Mouse (Mus musculus): ENCODE data around the gene Cipc. TPM values are rescaled to one million over a fixed set of nuclear protein-coding genes. Genes with fewer than 3 reads are reported as not detected.
A peak's percentile ranks its signal among the peaks of the same experiment; 100 is the strongest.

Gene Cipc
- total RNA-seq, 2 experiments from 2014 or later: 59.9 to 61.9 TPM

- intact Hi-C loops (cut with DNase I): loop anchor here (5.0 kb wide), 1 partner anchor 127 kb away; no protein-coding TSS in a partner anchor
- peak; percentile 72 to 78 for DNase-seq (ENCODE audit: extremely low spot score in 1 of 2, low spot score in 2 of 2)
These were observed 23.0 kb upstream of the Cipc start for GRCm38 (mm10) chr12:86923837-86924236.

GRCm38 (mm10) chr12:86930934-86931729 lies 15.7 kb upstream of the Cipc start:
- intact Hi-C loops (cut with DNase I): no loop called here
- no peak for DNase-seq (ENCODE audit: extremely low spot score in 1 of 2, low spot score in 2 of 2)

GRCm38 (mm10) chr12:86931919-86932574 lies 14.8 kb upstream of the Cipc start:
- intact Hi-C loops (cut with DNase I): no loop called here
- DNase-seq (ENCODE audit: extremely low spot score in 1 of 2, low spot score in 2 of 2): peak in 1 of 2 experiments; percentile 82

- intact Hi-C loops (cut with DNase I): no loop called here
- DNase-seq (ENCODE audit: extremely low spot score in 1 of 2, low spot score in 2 of 2): peak in 1 of 2 experiments; percentile 70
These were observed 14.3 kb upstream of the Cipc start for GRCm38 (mm10) chr12:86932575-86932952.

- DNase-seq (ENCODE audit: extremely low spot score in 1 of 2, low spot score in 2 of 2): no peak
- intact Hi-C loops (cut with DNase I): no loop called here
These were observed 12.1 kb upstream of the Cipc start for GRCm38 (mm10) chr12:86934748-86935147.

GRCm38 (mm10) chr12:86935692-86936282 lies 11.1 kb upstream of the Cipc start:
- DNase-seq (ENCODE audit: extremely low spot score in 1 of 2, low spot score in 2 of 2): no peak

GRCm38 (mm10) chr12:86936587-86937343 lies 10.1 kb upstream of the Cipc start:
- intact Hi-C loops (cut with DNase I): no loop called here
- no peak for DNase-seq (ENCODE audit: extremely low spot score in 1 of 2, low spot score in 2 of 2)

More at GRCm38 (mm10) chr12:86935692-86936282, 11.1 kb upstream of the Cipc start:
- intact Hi-C loops (cut with DNase I): no loop called here

GRCm38 (mm10) chr12:86938571-86938970 lies 8.3 kb upstream of the Cipc start:
- no peak for DNase-seq (ENCODE audit: extremely low spot score in 1 of 2, low spot score in 2 of 2)
- intact Hi-C loops (cut with DNase I): no loop called here

- no peak for DNase-seq (ENCODE audit: extremely low spot score in 1 of 2, low spot score in 2 of 2)
- intact Hi-C loops (cut with DNase I): no loop called here
These were observed 5.7 kb upstream of the Cipc start for GRCm38 (mm10) chr12:86941173-86941572.

- intact Hi-C loops (cut with DNase I): no loop called here
- peak in 1 of 2 experiments; percentile 67 for DNase-seq (ENCODE audit: extremely low spot score in 1 of 2, low spot score in 2 of 2)
These were observed 4.9 kb upstream of the Cipc start for GRCm38 (mm10) chr12:86941734-86942486.

- DNase-seq (ENCODE audit: extremely low spot score in 1 of 2, low spot score in 2 of 2): no peak
- intact Hi-C loops (cut with DNase I): no loop called here
These were observed 3.4 kb upstream of the Cipc start for GRCm38 (mm10) chr12:86943421-86943820.

- peak; percentile 74 to 86 for DNase-seq (ENCODE audit: extremely low spot score in 1 of 2, low spot score in 2 of 2)
- intact Hi-C loops (cut with DNase I): no loop called here
These were observed 1.7 kb upstream of the Cipc start for GRCm38 (mm10) chr12:86945126-86945525.

- intact Hi-C loops (cut with DNase I): loop anchor here (2.0 kb wide), 1 partner anchor 152 kb away; no protein-coding TSS in a partner anchor
- DNase-seq (ENCODE audit: extremely low spot score in 1 of 2, low spot score in 2 of 2): peak in 1 of 2 experiments; percentile 38
These were observed 502 bp upstream of the Cipc start for GRCm38 (mm10) chr12:86946301-86946781.

- intact Hi-C loops (cut with DNase I): loop anchor here (2.0 kb wide), 1 partner anchor 153 kb away; no protein-coding TSS in a partner anchor
- DNase-seq (ENCODE audit: extremely low spot score in 1 of 2, low spot score in 2 of 2): peak; percentile 60 to 77
These were observed 998 bp downstream of the Cipc start for GRCm38 (mm10) chr12:86947681-86948401.

GRCm38 (mm10) chr12:86948627-86949026 lies 1.8 kb downstream of the Cipc start:
- no peak for DNase-seq (ENCODE audit: extremely low spot score in 1 of 2, low spot score in 2 of 2)

GRCm38 (mm10) chr12:86949501-86949900 lies 2.7 kb downstream of the Cipc start:
- DNase-seq (ENCODE audit: extremely low spot score in 1 of 2, low spot score in 2 of 2): no peak
- intact Hi-C loops (cut with DNase I): no loop called here

More at GRCm38 (mm10) chr12:86948627-86949026, 1.8 kb downstream of the Cipc start:
- intact Hi-C loops (cut with DNase I): no loop called here

GRCm38 (mm10) chr12:86950161-86950960 lies 3.5 kb downstream of the Cipc start:
- no peak for DNase-seq (ENCODE audit: extremely low spot score in 1 of 2, low spot score in 2 of 2)
- intact Hi-C loops (cut with DNase I): no loop called here

Measured in left cerebral cortex, postnatal 10 days (tissue).